In the genomic region with DNA sequence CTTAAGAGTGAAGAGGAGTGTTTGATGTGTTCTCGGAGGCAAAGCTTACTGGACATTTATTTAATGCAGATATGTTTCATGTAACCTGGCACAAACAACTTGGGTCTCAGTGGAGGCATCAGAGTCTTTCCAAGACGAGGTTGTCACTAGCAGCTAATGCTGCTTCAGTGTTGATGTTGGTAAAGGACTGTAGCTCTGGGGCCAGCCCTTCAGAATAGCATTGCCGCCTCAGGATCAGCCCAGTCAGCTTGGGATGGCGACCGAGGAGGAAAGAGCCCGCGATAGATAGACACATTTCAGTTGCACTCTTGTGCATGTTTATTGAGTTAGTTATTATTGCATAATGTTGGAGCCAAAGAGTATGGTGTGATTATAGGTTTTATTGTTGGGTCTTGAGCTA, we compare ENCODE assay signal across 11 mouse cellular contexts.
A peak's percentile ranks its signal among the peaks of the same experiment; 100 is the strongest.
DNase-seq lines count a peak whose midpoint lies in the region; ATAC-seq lines count a peak whose summit lies in the region.
"Had no signal": no experiment of that assay in that cellular context is flagged by ENCODE, and none has a peak within 500 bp of the region (broad histone marks: within the 10 kb centered on the region; RNA-seq: fewer than 3 reads in every experiment).

No protein-coding gene starts in this region.

- 80% methylated on average over 7 of the region's 7 CpGs for WGBS in forebrain, embryonic 10.5 days
- 73% methylated on average over 7 of the region's 7 CpGs for WGBS in forebrain, embryonic 11.5 days
- 80% methylated on average over 7 of the region's 7 CpGs for WGBS in kidney, embryonic 16.5 days
- 34% methylated on average over 7 of the region's 7 CpGs for WGBS in forebrain, embryonic 16.5 days
- WGBS in midbrain, embryonic 16.5 days: 52% methylated on average over 7 of the region's 7 CpGs

- H3K9me3 ChIP-seq in forebrain, embryonic 10.5 days: peaks cover 7% of the 10 kb centered on the region; the same call in 1 of the 2 replicates
- no peaks in the 10 kb centered on the region; the same call in 1 of the 2 replicates for H3K9me3 ChIP-seq in forebrain, embryonic 11.5 days (ENCODE audit: control insufficient read depth, low read length)
- no peaks in the 10 kb centered on the region for H3K9me3 ChIP-seq in kidney, embryonic 16.5 days (ENCODE audit: low read length)
- H3K9me3 ChIP-seq in forebrain, embryonic 16.5 days (ENCODE audit: control insufficient read depth, low read length): no peaks in the 10 kb centered on the region
- no peaks in the 10 kb centered on the region for H3K9me3 ChIP-seq in midbrain, embryonic 16.5 days (replicated peaks; ENCODE audit: control insufficient read depth, low read length, poor library complexity, severe bottlenecking)

- no peak overlapping the region for H3K4me2 ChIP-seq in forebrain, embryonic 11.5 days (ENCODE audit: low read depth, low read length, severe bottlenecking)
- H3K4me2 ChIP-seq in kidney, embryonic 16.5 days (replicated peaks; ENCODE audit: low read depth, low read length): no peak overlapping the region
- no peak overlapping the region for H3K4me2 ChIP-seq in forebrain, embryonic 16.5 days (ENCODE audit: low read length)
- no peak overlapping the region for H3K4me2 ChIP-seq in midbrain, embryonic 16.5 days (ENCODE audit: low read length)

- no peaks in the 10 kb centered on the region for H3K27me3 ChIP-seq in forebrain, embryonic 10.5 days (ENCODE audit: poor library complexity, severe bottlenecking)
- H3K27me3 ChIP-seq in forebrain, embryonic 11.5 days (ENCODE audit: control insufficient read depth, insufficient read depth, low read length): no peaks in the 10 kb centered on the region
- no peaks in the 10 kb centered on the region for H3K27me3 ChIP-seq in kidney, embryonic 16.5 days (ENCODE audit: insufficient read depth, low read length)
- no peaks in the 10 kb centered on the region for H3K27me3 ChIP-seq in forebrain, embryonic 16.5 days (replicated peaks; ENCODE audit: control insufficient read depth, insufficient read depth, low read length)
- H3K27me3 ChIP-seq in midbrain, embryonic 16.5 days (ENCODE audit: control insufficient read depth, insufficient read depth, low read depth, low read length): no peaks in the 10 kb centered on the region

- H3K4me1 ChIP-seq in forebrain, embryonic 10.5 days: peaks cover 55% of the 10 kb centered on the region
- H3K4me1 ChIP-seq in forebrain, embryonic 11.5 days (replicated peaks; ENCODE audit: control insufficient read depth, insufficient read depth, low read length): peaks cover 36% of the 10 kb centered on the region
- peaks cover 62% of the 10 kb centered on the region for H3K4me1 ChIP-seq in kidney, embryonic 16.5 days (ENCODE audit: insufficient read depth, low read length)
- H3K4me1 ChIP-seq in forebrain, embryonic 16.5 days (replicated peaks; ENCODE audit: control insufficient read depth, insufficient read depth, low read length): peaks cover 33% of the 10 kb centered on the region
- peaks cover 35% of the 10 kb centered on the region for H3K4me1 ChIP-seq in midbrain, embryonic 16.5 days (ENCODE audit: control insufficient read depth, insufficient read depth, low read length)

- no peak for ATAC-seq in forebrain, embryonic 11.5 days (replicated peaks; ENCODE audit: low FRiP score)
- no peak for ATAC-seq in kidney, embryonic 16.5 days (ENCODE audit: low FRiP score, low TSS enrichment)
- ATAC-seq in forebrain, embryonic 16.5 days: no peak
- ATAC-seq in midbrain, embryonic 16.5 days: no peak

- H3K27ac ChIP-seq in forebrain, embryonic 10.5 days: peak overlapping the region; percentile 71
- H3K27ac ChIP-seq in forebrain, embryonic 11.5 days (ENCODE audit: low read depth, low read length): no peak overlapping the region
- H3K27ac ChIP-seq in kidney, embryonic 16.5 days (ENCODE audit: low read length): peak overlapping the region; percentile 66; the same call in 1 of the 2 replicates
- H3K27ac ChIP-seq in forebrain, embryonic 16.5 days (ENCODE audit: low read length): peak overlapping the region; percentile 17; the same call in 1 of the 2 replicates
- H3K27ac ChIP-seq in midbrain, embryonic 16.5 days (ENCODE audit: low read length): peak overlapping the region; percentile 69

- no peak overlapping the region for H3K9ac ChIP-seq in forebrain, embryonic 11.5 days (ENCODE audit: low read length)
- H3K9ac ChIP-seq in kidney, embryonic 16.5 days (replicated peaks; ENCODE audit: low read length): no peak overlapping the region
- no peak overlapping the region for H3K9ac ChIP-seq in forebrain, embryonic 16.5 days (replicated peaks; ENCODE audit: low read depth, low read length)
- H3K9ac ChIP-seq in midbrain, embryonic 16.5 days (ENCODE audit: low read depth, low read length): no peak overlapping the region

- no peak for DNase-seq in forebrain, embryonic 10.5 days (ENCODE audit: extremely low spot score, low spot score)
- no peak for DNase-seq in forebrain, embryonic 11.5 days (ENCODE audit: low spot score)
- no peak for DNase-seq in kidney, adult 9 months
- no peak for DNase-seq in adrenal gland, adult 2 months
- no peak for DNase-seq in cerebellum, adult 9-11 months
- DNase-seq: cerebellum, adult 9-10 months; gastrocnemius, postnatal 14 days had no signal

- peaks cover 13% of the 10 kb centered on the region for H3K36me3 ChIP-seq in forebrain, embryonic 10.5 days (replicated peaks)
- H3K36me3 ChIP-seq in forebrain, embryonic 11.5 days (ENCODE audit: control insufficient read depth, insufficient read depth, low read length): no peaks in the 10 kb centered on the region
- no peaks in the 10 kb centered on the region for H3K36me3 ChIP-seq in kidney, embryonic 16.5 days (ENCODE audit: insufficient read depth, low read length)
- no peaks in the 10 kb centered on the region for H3K36me3 ChIP-seq in forebrain, embryonic 16.5 days (ENCODE audit: control insufficient read depth, insufficient read depth)
- no peaks in the 10 kb centered on the region for H3K36me3 ChIP-seq in midbrain, embryonic 16.5 days (ENCODE audit: control insufficient read depth, insufficient read depth, low read length)

- no peak overlapping the region for H3K4me3 ChIP-seq in forebrain, embryonic 10.5 days
- no peak overlapping the region for H3K4me3 ChIP-seq in forebrain, embryonic 11.5 days (ENCODE audit: low read depth, low read length)
- H3K4me3 ChIP-seq in kidney, embryonic 16.5 days (ENCODE audit: low read length): no peak overlapping the region
- H3K4me3 ChIP-seq in forebrain, embryonic 16.5 days (replicated peaks; ENCODE audit: low read length): no peak overlapping the region
- no peak overlapping the region for H3K4me3 ChIP-seq in midbrain, embryonic 16.5 days (ENCODE audit: low read depth, low read length)
- H3K4me3 ChIP-seq: layer of hippocampus, adult 2 months had no signal
